In genomic region chr13:93427920-93428876, GRCm38 (mm10) we compare ENCODE assay signal across 14 mouse cellular contexts.
DNase-seq lines count a peak whose midpoint lies in the region; ATAC-seq lines count a peak whose summit lies in the region.
"Had no signal": no experiment of that assay in that cellular context is flagged by ENCODE, and none has a peak within 500 bp of the region (broad histone marks: within the 10 kb centered on the region; RNA-seq: fewer than 3 reads in every experiment).

No protein-coding gene starts in this region.

- H3K9ac ChIP-seq in liver, embryonic 16.5 days (ENCODE audit: low read depth, low read length), result peak overlapping the region; percentile 54
- no peak overlapping the region for H3K9ac ChIP-seq in midbrain, embryonic 16.5 days (ENCODE audit: low read depth, low read length)
- H3K9ac ChIP-seq: embryonic facial prominence, embryonic 15.5 days; hindbrain, embryonic 14.5 days had no signal

- WGBS in liver, embryonic 16.5 days (ENCODE audit: insufficient replicate concordance), result 36% methylated on average over 5 of the region's 5 CpGs
- 95% methylated on average over 5 of the region's 5 CpGs for WGBS in midbrain, embryonic 16.5 days

- H3K27me3 ChIP-seq in liver, embryonic 16.5 days (ENCODE audit: control insufficient read depth, insufficient read depth, low read depth, low read length), result no peaks in the 10 kb centered on the region
- H3K27me3 ChIP-seq in midbrain, embryonic 16.5 days (ENCODE audit: control insufficient read depth, insufficient read depth, low read depth, low read length), result no peaks in the 10 kb centered on the region
- H3K27me3 ChIP-seq: CH12.LX; embryonic facial prominence, embryonic 15.5 days had no signal

- ATAC-seq in erythroblast, adult 5-6 weeks (replicated peaks; ENCODE audit: low FRiP score, poor library complexity, severe bottlenecking), result peak; percentile 89
- ATAC-seq in liver, embryonic 16.5 days (ENCODE audit: low read depth), result peak; percentile 93
- ATAC-seq in activated CD4-positive, CD25-positive, alpha-beta regulatory T cell, adult 4 months, result no peak
- ATAC-seq in midbrain, embryonic 16.5 days, result no peak

- peak; percentile 66 for DNase-seq in kidney, adult 9 months
- DNase-seq in kidney, postnatal 14 days, result no peak
- peak; percentile 85 for DNase-seq in MEL-GATA-1-ER (ENCODE audit: extremely low read depth, low read depth)
- DNase-seq in frontal cortex, postnatal 10 days (ENCODE audit: low spot score in 2 of 2), result no peak
- DNase-seq: cerebellum, postnatal 25 days; midbrain, embryonic 14.5 days; right cerebral cortex, postnatal 14 days had no signal

- H3K36me3 ChIP-seq in liver, embryonic 16.5 days (ENCODE audit: control insufficient read depth, insufficient read depth), result peaks cover 3% of the 10 kb centered on the region; the same call in 1 of the 2 replicates
- H3K36me3 ChIP-seq in midbrain, embryonic 16.5 days (ENCODE audit: control insufficient read depth, insufficient read depth, low read length), result peaks cover 3% of the 10 kb centered on the region; the same call in 1 of the 2 replicates

- H3K27ac ChIP-seq in liver, embryonic 16.5 days (ENCODE audit: low read length), result peak overlapping the region; percentile 96
- no peak overlapping the region for H3K27ac ChIP-seq in midbrain, embryonic 16.5 days (ENCODE audit: low read length)
- H3K27ac ChIP-seq: embryonic facial prominence, embryonic 15.5 days; hindbrain, embryonic 14.5 days had no signal

- no peaks in the 10 kb centered on the region for H3K9me3 ChIP-seq in liver, embryonic 16.5 days (replicated peaks; ENCODE audit: control insufficient read depth, low read length)
- no peaks in the 10 kb centered on the region for H3K9me3 ChIP-seq in midbrain, embryonic 16.5 days (replicated peaks; ENCODE audit: control insufficient read depth, low read length, poor library complexity, severe bottlenecking)
- H3K9me3 ChIP-seq: embryonic facial prominence, embryonic 15.5 days had no signal

- peaks cover 34% of the 10 kb centered on the region for H3K4me1 ChIP-seq in liver, embryonic 16.5 days (ENCODE audit: control insufficient read depth, low read depth, low read length)
- H3K4me1 ChIP-seq in midbrain, embryonic 16.5 days (ENCODE audit: control insufficient read depth, insufficient read depth, low read length), result no peaks in the 10 kb centered on the region
- H3K4me1 ChIP-seq: embryonic facial prominence, embryonic 15.5 days had no signal

- H3K4me3 ChIP-seq in liver, embryonic 16.5 days (ENCODE audit: low read depth, low read length), result peak overlapping the region; percentile 29; the same call in 1 of the 2 replicates
- H3K4me3 ChIP-seq in midbrain, embryonic 16.5 days (ENCODE audit: low read depth, low read length), result no peak overlapping the region
- H3K4me3 ChIP-seq: embryonic facial prominence, embryonic 15.5 days had no signal

- H3K4me2 ChIP-seq in liver, embryonic 16.5 days (ENCODE audit: low read depth, low read length), result peak overlapping the region; percentile 57
- H3K4me2 ChIP-seq in midbrain, embryonic 16.5 days (ENCODE audit: low read length), result no peak overlapping the region
- H3K4me2 ChIP-seq: embryonic facial prominence, embryonic 15.5 days; hindbrain, embryonic 14.5 days had no signal

Comparison
In these comparisons a context has a peak if more than half of its experiments do, and no peak if none do; other contexts are left out.
1. DNase-seq: peak in kidney, adult 9 months (single experiment) and MEL-GATA-1-ER (single experiment); none in kidney, postnatal 14 days (single experiment) and frontal cortex, postnatal 10 days (0 of 2).
2. ATAC-seq: peak in erythroblast, adult 5-6 weeks (single experiment) and liver, embryonic 16.5 days (single experiment); none in activated CD4-positive, CD25-positive, alpha-beta regulatory T cell, adult 4 months (single experiment) and midbrain, embryonic 16.5 days (single experiment).